Comparison of ENCODE assay signal across 8 mouse cellular contexts in the genomic region with DNA sequence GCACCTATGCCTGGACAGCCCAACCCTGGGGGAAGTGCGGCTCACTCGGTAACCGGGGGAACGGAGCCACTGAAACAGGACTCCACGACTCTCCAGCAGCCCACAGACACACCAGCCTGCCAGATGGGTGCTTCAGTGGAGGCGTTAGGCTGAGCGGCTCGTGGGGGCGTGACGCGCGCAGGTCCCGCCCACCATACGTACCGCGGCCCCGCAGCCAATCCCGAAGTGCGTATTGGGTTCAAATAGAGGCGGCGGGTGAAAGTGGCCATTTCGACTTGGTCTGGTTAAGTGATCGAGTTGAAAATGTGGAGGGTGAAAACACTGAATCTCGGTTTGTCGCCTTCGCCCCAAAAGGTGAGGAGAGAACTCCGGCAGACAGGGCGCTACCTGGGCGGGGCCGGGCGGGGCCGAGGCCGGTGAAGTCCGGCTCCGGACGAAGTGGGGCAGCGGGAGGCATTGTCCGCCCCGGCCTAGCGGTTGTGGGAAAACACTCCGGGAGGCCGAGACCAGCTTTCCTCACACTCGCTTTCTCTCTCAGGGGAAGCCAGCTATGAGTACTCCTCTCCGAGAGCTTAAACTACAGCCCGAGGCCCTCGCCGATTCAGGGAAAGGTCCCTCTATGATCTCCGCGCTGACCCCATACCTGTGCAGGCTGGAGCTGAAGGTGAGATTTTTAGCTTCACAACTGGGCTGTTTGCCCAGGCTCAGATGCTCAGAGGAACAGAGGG. TPM values are rescaled to one million over a fixed set of nuclear protein-coding genes. Genes with fewer than 3 reads are reported as not detected.
DNase-seq lines count a peak whose midpoint lies in the region; ATAC-seq lines count a peak whose summit lies in the region.

TSS of gene Spag5 (plus strand) at position 173 of the 728 bp plus-strand sequence.

- peak; percentile 92 for DNase-seq in ES-CJ7 (ENCODE audit: low read depth, low spot score)
- DNase-seq in cerebellum, adult 11 months: peak; percentile 81
- DNase-seq in forebrain, embryonic 14.5 days (ENCODE audit: low spot score): peak; percentile 95
- DNase-seq in heart, postnatal 14 days: peak; percentile 87 to 93
- DNase-seq in layer of hippocampus, adult 11-12 months (ENCODE audit: low spot score): peak; percentile 91
- DNase-seq in lung, adult 18-20 months: peak; percentile 89 to 92
- peak; percentile 91 for DNase-seq in testis, postnatal 14 days (ENCODE audit: low spot score)

- H3K27ac ChIP-seq in forebrain, embryonic 14.5 days (ENCODE audit: low read depth, low read length): peak within 1 kb of the TSS; percentile 60
- H3K27ac ChIP-seq in neural tube, embryonic 15.5 days (replicated peaks): peak within 1 kb of the TSS; percentile 64

- peaks cover 2% of the 10 kb centered on the region; the same call in 1 of the 2 replicates for H3K4me1 ChIP-seq in forebrain, embryonic 14.5 days (ENCODE audit: control insufficient read depth, insufficient read depth, low read length)
- H3K4me1 ChIP-seq in neural tube, embryonic 15.5 days: peaks cover 11% of the 10 kb centered on the region

- intact Hi-C loops in heart, postnatal 14 days (cut with DNase I): no loop called here

- peak; percentile 100 for ATAC-seq in forebrain, embryonic 14.5 days
- ATAC-seq in neural tube, embryonic 15.5 days (ENCODE audit: low FRiP score): peak; percentile 99

- peak within 1 kb of the TSS; percentile 71 for H3K9ac ChIP-seq in forebrain, embryonic 14.5 days (ENCODE audit: low read length)
- peak within 1 kb of the TSS; percentile 56 for H3K9ac ChIP-seq in neural tube, embryonic 15.5 days (replicated peaks)

- peaks cover 23% of the 10 kb centered on the region for H3K36me3 ChIP-seq in forebrain, embryonic 14.5 days (ENCODE audit: control insufficient read depth, insufficient read depth, low read length)
- H3K36me3 ChIP-seq in neural tube, embryonic 15.5 days: no peaks in the 10 kb centered on the region

- peak within 1 kb of the TSS; percentile 92 for H3K4me2 ChIP-seq in forebrain, embryonic 14.5 days (ENCODE audit: low read length)
- peak within 1 kb of the TSS; percentile 100 for H3K4me2 ChIP-seq in neural tube, embryonic 15.5 days

- WGBS in forebrain, embryonic 14.5 days: under 1% methylated on average over 49 of the region's 49 CpGs
- under 1% methylated on average over 49 of the region's 49 CpGs for WGBS in neural tube, embryonic 15.5 days

- H3K4me3 ChIP-seq in forebrain, embryonic 14.5 days (ENCODE audit: low read depth, low read length): peak within 1 kb of the TSS; percentile 66
- peak within 1 kb of the TSS; percentile 54 for H3K4me3 ChIP-seq in neural tube, embryonic 15.5 days (replicated peaks)

- no peaks in the 10 kb centered on the region for H3K27me3 ChIP-seq in forebrain, embryonic 14.5 days (replicated peaks; ENCODE audit: control insufficient read depth, insufficient read depth, low read length)
- H3K27me3 ChIP-seq in neural tube, embryonic 15.5 days (replicated peaks): no peaks in the 10 kb centered on the region

- H3K9me3 ChIP-seq in forebrain, embryonic 14.5 days (replicated peaks; ENCODE audit: control insufficient read depth, low read length): no peaks in the 10 kb centered on the region
- no peaks in the 10 kb centered on the region for H3K9me3 ChIP-seq in neural tube, embryonic 15.5 days (replicated peaks)

RNA-seq across cellular contexts. Expression of gene Spag5, which starts in this region (rescaled TPM):
- polyA plus RNA-seq in forebrain, embryonic 14.5 days (2014; fragmentation: Nextera tagmentation; extraction: Ambion mirVana): 21.5 and 25.4 TPM in 2 replicates
- 1 to 10 TPM; 2.2 to 4.2 TPM for total RNA-seq in heart, postnatal 14 days (2021)
- polyA plus RNA-seq in neural tube, embryonic 15.5 days (2015; fragmentation: Nextera tagmentation; extraction: Ambion mirVana): 6.5 and 13.1 TPM in 2 replicates

Comparison
In these comparisons a context has a peak if more than half of its experiments do, and no peak if none do; other contexts are left out.
1. Peak in every context shown above with its lines: DNase-seq, ATAC-seq, H3K4me3 ChIP-seq and H3K27ac ChIP-seq.